Mouse (Mus musculus) heart, adult 2 months (tissue): Measurements from ENCODE around the gene Rffl.

Experiments used
- CTCF ChIP-seq: fragments of 200-600 bp; IDR thresholded peaks from 2 replicates; pipeline ENCODE4 v1.8.1; 2022; ENCODE audit warnings: antibody characterized with exemption, mild to moderate bottlenecking, moderate library complexity
- EP300 ChIP-seq: fragments of 200-500 bp; IDR thresholded peaks from 2 replicates; pipeline ENCODE4 v1.6.1; 2011; ENCODE audit warnings: low read depth, low read length, control low read depth; ENCODE audit not compliant: insufficient read depth
- POLR2A ChIP-seq: fragments of 200-500 bp; IDR thresholded peaks from 2 replicates; pipeline ENCODE4 v1.6.1; 2011; ENCODE audit warnings: mild to moderate bottlenecking, low read depth, low read length, control low read depth; ENCODE audit not compliant: insufficient read depth

- TF ChIP-seq EP300 = no peak
- no peak for TF ChIP-seq POLR2A
- peak; percentile 50 for TF ChIP-seq CTCF
These were observed 25.5 kb downstream of the Rffl start for GRCm38 (mm10) chr11:82845415-82846078.
